Mouse (Mus musculus) C2C12 (cell line): ENCODE data around the gene Fam50b.

Experiments used
- CEBPB ChIP-seq: IDR thresholded peaks from one replicate; pipeline ENCODE4 v1.6.1; 2011; ENCODE audit warnings: low read depth, mild to moderate bottlenecking, control low read depth, moderate library complexity
- CTCF ChIP-seq: IDR thresholded peaks from one replicate; pipeline ENCODE4 v1.5.1; 2011; ENCODE audit not compliant: control insufficient read depth, insufficient read depth, insufficient read length
- MYOG ChIP-seq: IDR thresholded peaks from one replicate; pipeline ENCODE4 v1.6.1; 2011; ENCODE audit not compliant: control insufficient read depth, insufficient read length; ENCODE audit errors: extremely low read depth
- USF1 ChIP-seq: IDR thresholded peaks from one replicate; pipeline ENCODE4 v1.6.1; 2011; ENCODE audit warnings: low read depth, mild to moderate bottlenecking, control low read depth, moderate library complexity

DNA sequence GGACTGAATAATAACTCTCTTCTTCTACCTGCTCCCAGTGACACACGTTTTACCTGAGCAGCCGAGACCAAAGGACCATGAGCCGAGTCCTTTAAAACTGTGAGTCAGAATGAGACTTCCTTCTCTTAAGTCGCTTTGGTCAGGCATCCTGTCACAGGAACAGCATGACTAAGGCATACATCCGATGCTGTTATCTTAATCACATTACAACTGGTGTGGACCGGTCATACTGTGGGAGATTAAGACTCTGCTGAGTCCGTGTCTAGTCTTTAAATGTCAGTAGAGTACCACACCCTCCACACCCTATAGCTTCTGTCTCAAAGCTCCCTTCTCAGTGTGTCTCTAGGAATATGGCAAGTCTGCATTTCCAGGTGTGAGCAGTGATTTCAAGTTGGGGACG, 50.2 kb downstream of the Fam50b start:
- TF ChIP-seq MYOG (no peak), CEBPB (no peak), CTCF (no peak), USF1 (no peak)
